Mouse (Mus musculus): ENCODE data around the gene Nfasc.

GRCm38 (mm10) chr1:132689181-132689580 lies 52.4 kb downstream of the Nfasc start:
- TF ChIP-seq CTCF (IDR thresholded peaks at IDR 0.05; ENCODE audit: control insufficient read depth, insufficient read depth, low read length) (no peak), POLR2A (IDR thresholded peaks at IDR 0.05; ENCODE audit: borderline replicate concordance, control insufficient read depth, low read depth, low read length) (no peak)
